Mouse (Mus musculus) stomach, postnatal 0 days (tissue): ENCODE results near the gene Bcat1. TPM values are rescaled to one million over a fixed set of nuclear protein-coding genes. Genes with fewer than 3 reads are reported as not detected.

Source experiments
- ATAC-seq: fragments of 200-750 bp; cut with Nextera tagmentation; 2 replicates; pipeline ENCODE4 v1.8.0; 2017; ENCODE audit not compliant: low FRiP score, low TSS enrichment
- DNase-seq: peaks from one replicate; pipeline ENCODE4 v3.0.0-alpha.2; 2016; ENCODE audit warnings: low spot score
- H3K27ac ChIP-seq: fragments of 300-500 bp; sonication (generic); replicated peaks from 2 replicates; pipeline ENCODE4 v1.5.1; 2014; ENCODE audit warnings: mild to moderate bottlenecking, control low read depth
- H3K27me3 ChIP-seq: fragments of 300-500 bp; sonication (generic); 2 replicates; pipeline ENCODE4 v1.6.1; 2014; ENCODE audit warnings: low read length; ENCODE audit not compliant: control insufficient read depth, insufficient read depth
- H3K36me3 ChIP-seq: fragments of 300-500 bp; sonication (generic); 2 replicates; pipeline ENCODE4 v1.6.1; 2014; ENCODE audit warnings: low read length, mixed read lengths; ENCODE audit not compliant: control insufficient read depth, insufficient read depth
- H3K4me1 ChIP-seq: fragments of 300-500 bp; sonication (generic); replicated peaks from 2 replicates; pipeline ENCODE4 v1.6.1; 2014; ENCODE audit warnings: antibody characterized with exemption; ENCODE audit not compliant: control insufficient read depth, insufficient read depth
- H3K4me2 ChIP-seq: fragments of 300-500 bp; sonication (generic); replicated peaks from 2 replicates; pipeline ENCODE4 v1.6.1; 2014; ENCODE audit warnings: low read depth, mild to moderate bottlenecking, control low read depth, moderate library complexity
- H3K4me3 ChIP-seq: fragments of 300-500 bp; sonication (generic); 2 replicates; pipeline ENCODE4 v1.5.1; 2014; ENCODE audit warnings: low read depth, low read length, control low read depth
- H3K9ac ChIP-seq: fragments of 300-500 bp; sonication (generic); 2 replicates; pipeline ENCODE4 v1.6.1; 2014; ENCODE audit warnings: mild to moderate bottlenecking, low read length, control low read depth, mixed read lengths
- H3K9me3 ChIP-seq: fragments of 300-500 bp; sonication (generic); 2 replicates; pipeline ENCODE4 v1.6.1; 2016; ENCODE audit warnings: low read length; ENCODE audit not compliant: control insufficient read depth
- CTCF ChIP-seq: IDR thresholded peaks from 2 replicates; pipeline ENCODE4 v1.5.1; 2016; ENCODE audit warnings: antibody characterized with exemption, low read depth, mild to moderate bottlenecking, moderate library complexity
- EP300 ChIP-seq: optimal IDR thresholded peaks from 2 replicates; pipeline ENCODE3; 2016; ENCODE audit warnings: antibody characterized with exemption
- WGBS: fragments of 180-500 bp; shearing (Covaris S2); extraction: QIAGEN DNeasy Blood & Tissue Kit; methylation state at CpG from one replicate; pipeline ENCODE4 v1.1.7; 2014; 5-methylcytosine and 5-hydroxymethylcytosine counted together
- polyA plus RNA-seq: library from polyadenylated mRNA; unstranded; fragments of >200 nt; fragmentation: Nextera tagmentation; extraction: Ambion mirVana; gene quantifications from 2 replicates; pipeline ENCODE4 v1.2.1, GENCODE M21; 2015

The Bcat1 gene
- polyA plus RNA-seq, 1 experiment from 2014 or later: 7.4 TPM

DNA sequence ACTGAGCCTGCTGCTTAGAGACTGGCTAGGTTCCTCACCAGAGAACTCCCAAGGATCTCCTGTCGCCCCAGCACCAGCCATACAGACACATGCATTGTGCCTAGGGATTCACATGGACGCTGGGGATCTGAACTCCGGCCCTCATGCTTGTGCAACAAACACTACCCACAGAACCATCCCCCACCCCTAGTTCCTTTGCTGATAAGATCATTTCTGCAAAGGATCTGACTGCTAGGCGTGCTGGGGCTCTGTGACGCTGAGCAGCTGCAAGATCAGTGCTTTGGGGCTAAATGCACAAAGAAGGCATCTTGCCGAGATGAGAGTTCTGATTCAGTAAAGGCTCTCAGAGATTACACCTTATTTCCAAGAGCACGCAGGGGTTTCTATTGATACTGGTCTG is 88.8 kb downstream of the Bcat1 start:
- Histone ChIP-seq H3K27ac (no peak overlapping the region), H3K4me1 (no peaks in the 10 kb centered on the region), H3K9ac (no peak overlapping the region), H3K36me3 (no peaks in the 10 kb centered on the region), H3K4me2 (no peak overlapping the region), H3K27me3 (no peaks in the 10 kb centered on the region), H3K4me3 (no peak overlapping the region), H3K9me3 (no peaks in the 10 kb centered on the region)
- TF ChIP-seq EP300 (no peak), CTCF (no peak)
- 83% methylated on average over 7 of the region's 7 CpGs for WGBS
- no peak for ATAC-seq
- DNase-seq: no peak

DNA sequence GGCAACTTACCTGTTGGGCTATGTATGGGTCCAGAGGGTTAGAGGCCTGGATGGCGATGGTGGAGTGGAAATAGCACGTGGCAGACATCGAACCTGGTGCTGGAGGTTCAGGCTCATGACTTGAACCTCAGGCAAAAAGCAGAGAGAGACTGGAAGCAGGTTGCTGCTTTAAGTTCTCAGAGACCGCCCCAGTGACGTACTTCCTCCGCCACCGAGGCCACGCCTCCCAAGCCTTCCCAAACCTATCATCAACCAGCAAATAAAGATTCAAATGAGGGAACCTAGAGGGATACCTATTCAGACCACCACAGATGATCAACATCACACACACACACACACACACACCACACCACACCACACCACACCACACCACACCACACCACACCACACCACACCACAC is 91.8 kb downstream of the Bcat1 start:
- WGBS: 93% methylated on average over 8 of the region's 8 CpGs
- ATAC-seq (no peak), DNase-seq (no peak)
- Histone ChIP-seq H3K9ac (no peak overlapping the region), H3K36me3 (no peaks in the 10 kb centered on the region), H3K9me3 (no peaks in the 10 kb centered on the region), H3K4me3 (no peak overlapping the region), H3K27ac (no peak overlapping the region), H3K27me3 (no peaks in the 10 kb centered on the region), H3K4me2 (no peak overlapping the region), H3K4me1 (no peaks in the 10 kb centered on the region)
- TF ChIP-seq EP300 (no peak), CTCF (no peak)

DNA sequence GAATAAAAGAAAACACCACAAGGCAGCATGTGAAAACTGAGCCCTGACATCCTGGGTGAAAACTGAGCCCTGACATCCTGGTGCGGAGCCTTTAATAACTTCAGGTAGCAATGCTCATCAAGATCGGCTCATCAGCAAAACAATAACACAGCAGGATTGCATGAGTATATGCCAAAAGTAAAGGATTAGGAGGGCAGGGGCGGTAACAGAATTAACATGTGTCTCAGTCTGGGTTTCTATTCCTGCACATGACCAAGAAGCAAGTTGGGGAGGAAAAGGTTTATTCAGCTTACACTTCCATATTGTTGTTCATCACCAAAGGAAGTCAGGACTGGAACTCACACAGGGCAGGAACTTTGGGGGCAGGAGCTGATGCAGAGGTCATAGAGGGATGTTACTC is 93.9 kb downstream of the Bcat1 start:
- TF ChIP-seq CTCF (no peak), EP300 (no peak)
- no peak overlapping the region for H3K4me2 ChIP-seq
- no peak overlapping the region for H3K27ac ChIP-seq
- H3K9ac ChIP-seq: no peak overlapping the region
- WGBS: 86% methylated on average over 3 of the region's 3 CpGs
- ATAC-seq: no peak
- DNase-seq: no peak
- H3K36me3 ChIP-seq: no peaks in the 10 kb centered on the region
- no peak overlapping the region for H3K4me3 ChIP-seq
- no peaks in the 10 kb centered on the region for H3K9me3 ChIP-seq
- H3K27me3 ChIP-seq: no peaks in the 10 kb centered on the region
- no peaks in the 10 kb centered on the region for H3K4me1 ChIP-seq

DNA sequence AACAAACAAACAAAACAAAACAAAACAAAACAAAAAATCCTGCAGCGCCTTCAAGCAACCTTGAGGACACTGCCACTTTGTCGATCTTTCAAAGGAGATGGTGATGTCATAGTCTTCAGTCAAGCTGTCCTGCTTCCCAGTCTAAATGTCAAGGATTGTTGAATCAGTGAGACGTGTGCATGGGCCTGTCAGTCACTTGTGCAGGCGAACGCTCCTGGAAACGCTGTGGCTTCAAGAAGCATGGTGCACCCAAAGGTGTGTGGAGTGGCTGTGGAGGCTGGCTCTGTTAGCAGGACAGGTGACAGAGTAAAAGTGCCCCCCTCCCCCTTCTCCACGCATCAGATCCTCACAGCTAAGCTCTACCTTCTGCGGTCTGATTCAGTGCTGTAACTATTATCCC is 103.6 kb downstream of the Bcat1 start:
- H3K4me3 ChIP-seq: no peak overlapping the region
- no peak overlapping the region for H3K27ac ChIP-seq
- DNase-seq (no peak), ATAC-seq (no peak)
- no peak overlapping the region for H3K9ac ChIP-seq
- no peak overlapping the region for H3K4me2 ChIP-seq
- H3K36me3 ChIP-seq: no peaks in the 10 kb centered on the region
- H3K4me1 ChIP-seq: no peaks in the 10 kb centered on the region
- H3K27me3 ChIP-seq: no peaks in the 10 kb centered on the region
- TF ChIP-seq CTCF (no peak), EP300 (no peak)
- 81% methylated on average over 8 of the region's 8 CpGs for WGBS
- no peaks in the 10 kb centered on the region for H3K9me3 ChIP-seq

DNA sequence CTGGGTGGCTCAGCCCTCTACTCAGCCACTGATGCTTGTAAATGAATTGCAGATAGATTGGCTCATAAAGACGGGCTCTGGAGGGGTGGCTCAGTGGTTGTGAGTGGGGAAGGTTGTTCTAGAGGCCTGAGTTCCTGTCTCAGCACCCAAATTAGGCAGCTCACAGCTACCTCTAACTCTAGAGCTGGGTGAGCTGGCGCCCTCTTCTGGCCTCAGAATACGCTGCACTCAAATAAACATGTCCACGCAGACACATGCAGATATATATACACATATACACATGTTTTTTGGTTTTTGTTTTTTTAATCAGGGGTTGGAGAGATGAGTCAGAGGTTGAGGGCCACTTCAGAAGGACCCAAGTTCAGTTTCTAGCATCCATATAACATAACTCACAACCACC is 105.1 kb downstream of the Bcat1 start:
- TF ChIP-seq CTCF: peak; percentile 32
- no peak for TF ChIP-seq EP300
- no peaks in the 10 kb centered on the region for H3K9me3 ChIP-seq
- H3K4me3 ChIP-seq: no peak overlapping the region
- 90% methylated on average over 4 of the region's 4 CpGs for WGBS
- H3K27ac ChIP-seq: no peak overlapping the region
- H3K9ac ChIP-seq: no peak overlapping the region
- no peaks in the 10 kb centered on the region for H3K4me1 ChIP-seq
- H3K27me3 ChIP-seq: no peaks in the 10 kb centered on the region
- no peaks in the 10 kb centered on the region for H3K36me3 ChIP-seq
- ATAC-seq (no peak), DNase-seq (no peak)
- H3K4me2 ChIP-seq: no peak overlapping the region

DNA sequence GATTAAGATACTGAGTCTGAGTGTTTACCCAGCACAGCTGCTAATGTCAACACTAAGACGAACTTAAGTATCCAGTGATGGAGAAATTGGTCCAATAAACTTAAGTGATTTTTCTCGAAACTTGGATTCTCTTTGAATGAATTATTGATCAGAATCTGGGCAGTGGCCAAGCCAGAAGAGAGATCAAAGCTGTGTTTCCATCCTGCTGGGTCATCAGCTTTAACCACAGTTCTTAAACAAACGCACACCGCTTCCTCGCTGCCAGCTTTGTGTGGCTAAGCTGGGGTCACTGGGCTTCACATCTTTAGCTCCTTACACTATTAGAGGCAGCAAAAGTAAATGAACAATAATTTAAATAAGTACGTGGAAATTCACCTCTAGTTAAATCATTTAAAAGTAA is 108.4 kb downstream of the Bcat1 start:
- H3K27me3 ChIP-seq: no peaks in the 10 kb centered on the region
- no peak overlapping the region for H3K4me3 ChIP-seq
- 25% methylated on average over 6 of the region's 6 CpGs for WGBS
- H3K36me3 ChIP-seq: no peaks in the 10 kb centered on the region
- no peak overlapping the region for H3K4me2 ChIP-seq
- no peak for DNase-seq
- no peak for TF ChIP-seq EP300
- no peak for TF ChIP-seq CTCF
- no peaks in the 10 kb centered on the region for H3K4me1 ChIP-seq
- H3K9ac ChIP-seq: no peak overlapping the region
- no peaks in the 10 kb centered on the region for H3K9me3 ChIP-seq
- ATAC-seq: no peak
- H3K27ac ChIP-seq: no peak overlapping the region
